Mouse (Mus musculus) heart, postnatal 36 days (tissue): ENCODE data around the gene Tubb3. TPM values are rescaled to one million over a fixed set of nuclear protein-coding genes. Genes with fewer than 3 reads are reported as not detected.

Experiments used
- total RNA-seq, 2 experiments: library from RNA; stranded (reverse); gene quantifications; 2 replicates each; pipeline ENCODE4 v1.2.3; 2021

The Tubb3 gene
- total RNA-seq, 2 experiments from 2014 or later, result 0.72 TPM; not detected in 1

Other genes starting within 250 kb of the Tubb3 start
- gene Dpep1, start 225.2 kb upstream of the Tubb3 start, total RNA-seq, result 10 to 100 TPM; 32.3 to 53.6 TPM
- gene Chmp1a, start 198.7 kb upstream of the Tubb3 start, total RNA-seq, result 10 to 100 TPM; 53.9 to 69.1 TPM
- 10 to 100 TPM; 22.5 to 27.2 TPM for gene Spata33, start 198.6 kb upstream of the Tubb3 start, total RNA-seq
- 10 to 100 TPM; 19.6 to 24.0 TPM for gene Cdk10, start 186.6 kb upstream of the Tubb3 start, total RNA-seq
- gene Spata2l, start 175.2 kb upstream of the Tubb3 start, total RNA-seq, result 1 to 10 TPM; 5.4 to 6.2 TPM
- gene Zfp276, start 157.2 kb upstream of the Tubb3 start, total RNA-seq, result 10 to 100 TPM in 1 of 2 experiments, 1 to 10 TPM in 1; 9.4 to 10.8 TPM
- 10 to 100 TPM; 21.8 to 26.5 TPM for gene Vps9d1, start 157.1 kb upstream of the Tubb3 start, total RNA-seq
- gene Fanca, start 92.8 kb upstream of the Tubb3 start, total RNA-seq, result 1 to 10 TPM; 1.7 to 3.4 TPM
- under 1 TPM; 0.11 to 0.14 TPM for gene Spire2, start 78.7 kb upstream of the Tubb3 start, total RNA-seq
- gene Tcf25, start 37.7 kb upstream of the Tubb3 start, total RNA-seq, result 100 to 1,000 TPM; 121 to 130 TPM
- not detected for gene Mc1r, start 4.3 kb upstream of the Tubb3 start, total RNA-seq
- 10 to 100 TPM; 51.6 to 58.1 TPM for gene Def8, start 12.1 kb downstream of the Tubb3 start, total RNA-seq
- gene Afg3l1, start 66.5 kb downstream of the Tubb3 start, total RNA-seq, result 10 to 100 TPM; 62.6 to 74.3 TPM
- gene Dbndd1, start 104.0 kb downstream of the Tubb3 start, total RNA-seq, result not detected
- 1 to 10 TPM; 4.4 to 5.2 TPM for gene Gas8, start 107.4 kb downstream of the Tubb3 start, total RNA-seq
- 1 to 10 TPM; 6.6 to 8.3 TPM for gene Rhou, start 242.5 kb downstream of the Tubb3 start, total RNA-seq